Mouse (Mus musculus): ENCODE results near the gene Zfp345. TPM values are rescaled to one million over a fixed set of nuclear protein-coding genes. Genes with fewer than 3 reads are reported as not detected.
"Not testable (repeated sequence)": the region's sequence is repeated elsewhere in the genome, so short reads cannot be mapped to it uniquely, and the experiment has no call there.

The Zfp345 gene
- total RNA-seq (2021): 1 to 10 TPM in 1 of 2 experiments, under 1 TPM in 1; 0.78 to 1.1 TPM
- long read RNA-seq, experiment 1: 0 reads
- long read RNA-seq, experiment 2: 0 reads

DNA sequence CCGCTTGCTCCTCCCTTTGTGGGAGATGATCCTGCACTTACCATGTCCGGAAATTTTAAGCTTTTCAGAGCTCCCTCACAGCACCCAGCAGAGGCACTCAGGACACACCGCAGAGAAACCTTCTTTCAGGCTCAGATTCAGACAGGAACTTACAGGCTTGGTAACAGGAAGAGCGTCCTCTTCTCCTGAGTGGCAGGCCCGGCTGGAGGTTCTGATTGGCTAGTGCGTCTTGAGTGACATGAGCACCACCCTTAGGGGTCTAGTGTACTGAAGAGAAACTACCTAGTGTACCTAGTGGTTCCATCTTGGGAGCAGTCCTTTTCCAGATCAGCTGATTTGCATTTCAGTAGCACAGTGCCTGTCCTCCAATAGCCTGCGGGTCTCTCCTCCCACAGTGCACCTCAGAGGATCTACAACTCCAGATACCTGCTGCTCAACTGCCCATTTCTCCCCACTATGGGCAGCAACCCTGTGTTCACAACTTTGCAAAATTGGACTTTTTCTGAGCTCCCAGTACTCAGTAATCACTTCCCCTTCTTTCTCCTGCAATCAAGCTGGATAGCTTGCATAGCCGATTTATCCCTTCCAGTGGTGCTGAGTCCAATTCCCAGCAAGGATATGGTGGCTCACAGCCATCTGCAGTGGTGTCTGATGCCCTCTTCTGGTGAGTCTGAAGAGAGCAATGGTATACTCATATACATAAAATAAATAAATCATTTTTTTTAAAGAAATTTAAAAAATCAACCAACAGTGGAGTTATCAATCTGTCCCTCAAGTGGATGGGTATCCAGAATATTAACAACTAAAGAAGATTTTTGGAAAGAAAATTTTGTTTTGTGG, at the start of gene Zfp345:
Gene Zfp345 (minus strand): TSS at position 153 of the 840 bp plus-strand sequence.
- DNase-seq: peak; percentile 28

DNA sequence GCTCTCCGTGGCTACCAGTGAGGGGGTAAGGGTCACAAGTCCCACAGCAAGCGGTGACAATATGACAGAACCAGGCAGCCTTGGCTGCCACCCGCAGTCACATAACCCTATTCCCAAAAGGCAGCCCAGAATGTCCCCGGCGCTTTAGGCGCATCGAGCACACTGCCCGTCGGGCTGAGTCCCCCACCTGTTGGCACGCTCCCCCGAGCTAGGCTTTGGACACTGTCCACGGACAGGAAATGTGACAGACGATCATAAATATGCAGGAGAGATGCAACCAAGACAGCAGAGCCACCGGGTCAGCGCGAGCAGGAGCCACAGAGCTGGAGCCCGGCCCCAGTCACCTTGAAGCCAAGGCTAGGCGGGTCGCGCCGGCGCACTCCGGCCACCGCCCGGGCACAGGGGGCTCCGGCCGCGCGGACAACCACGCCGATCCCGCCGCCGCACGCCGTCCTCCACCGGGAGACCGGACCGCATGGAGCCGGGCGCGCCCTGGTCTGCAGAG, 40.9 kb upstream of the Zfp345 start:
- peak; percentile 29 for DNase-seq

DNA sequence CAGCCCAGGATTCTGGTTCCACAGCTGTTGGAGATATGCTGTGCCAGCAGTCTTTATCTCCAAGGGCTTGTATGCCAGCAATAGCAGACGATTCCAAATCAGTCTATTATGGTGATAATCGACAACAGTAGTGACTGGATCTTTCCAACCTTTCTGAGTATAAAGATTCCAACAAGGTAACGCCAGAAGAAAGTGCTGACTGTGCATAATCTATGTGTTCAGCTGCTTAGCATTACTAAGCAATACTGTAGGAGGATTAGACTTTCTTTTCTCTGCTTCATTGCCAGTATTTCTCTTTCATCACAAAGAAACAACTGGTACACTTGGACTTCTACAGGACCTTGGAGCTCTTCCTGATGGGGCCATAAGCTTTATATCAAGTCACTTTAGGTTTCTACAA, 27.9 kb upstream of the Zfp345 start:
- no peak for DNase-seq

DNA sequence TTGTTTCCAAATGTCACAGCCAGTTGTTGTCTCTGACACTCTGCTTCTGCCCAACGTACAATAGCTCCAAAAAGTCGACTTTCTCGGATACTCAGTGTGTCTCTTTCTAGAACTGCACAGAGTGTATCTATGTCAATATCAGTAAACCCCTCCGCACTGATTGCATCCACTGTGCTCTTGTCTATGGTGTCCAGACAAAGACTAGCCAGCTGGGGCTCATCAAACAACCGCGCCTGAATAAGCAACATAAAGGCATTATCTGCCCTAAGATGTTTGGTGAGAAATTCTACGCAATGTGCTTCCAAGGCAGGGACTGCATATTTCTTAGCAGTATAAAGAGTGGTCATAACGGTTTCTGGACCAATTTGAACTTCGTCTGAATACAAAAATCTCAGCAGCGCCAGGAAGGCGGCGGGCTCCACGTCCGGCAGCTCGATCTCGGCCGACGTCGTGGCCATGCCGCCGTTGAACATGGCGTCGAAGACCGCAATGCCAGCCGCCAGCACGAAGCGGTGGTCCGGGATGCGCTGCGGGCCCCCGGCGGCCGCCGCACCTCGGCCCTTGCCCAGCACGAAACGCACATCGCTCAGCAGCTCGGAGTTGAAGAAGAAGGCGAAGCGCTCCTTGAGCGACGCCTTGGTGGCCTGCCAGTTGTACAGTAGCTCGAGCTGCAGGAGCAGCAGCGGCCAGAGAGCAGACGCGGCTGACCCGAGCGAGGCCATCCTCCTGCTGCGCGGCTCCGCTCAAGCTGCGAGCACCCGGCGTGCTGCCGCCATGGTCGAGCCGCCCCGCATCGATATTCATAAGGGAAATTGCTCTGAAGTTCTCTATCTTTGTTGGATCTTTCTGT, 15.5 kb upstream of the Zfp345 start:
- DNase-seq: not testable (repeated sequence)

DNA sequence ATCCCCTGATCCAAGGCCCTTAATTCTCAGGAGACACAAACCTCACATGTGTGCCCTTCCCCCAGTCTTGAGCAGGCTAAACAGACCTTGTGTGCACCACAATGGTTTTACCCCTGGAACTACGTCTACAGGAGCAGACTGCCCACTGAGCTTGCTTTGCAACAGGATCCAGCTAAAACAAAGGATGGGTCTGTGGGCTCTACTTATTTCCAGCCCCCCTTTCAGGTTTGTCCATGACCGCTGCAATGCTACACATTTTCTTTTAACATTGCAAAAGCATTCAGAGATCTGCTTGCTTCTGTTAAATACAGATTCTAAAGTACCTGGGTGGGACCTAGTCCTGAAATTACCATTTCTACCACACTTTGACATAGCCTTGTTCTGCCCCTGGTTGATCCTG, 8.1 kb upstream of the Zfp345 start:
- no peak for DNase-seq

DNA sequence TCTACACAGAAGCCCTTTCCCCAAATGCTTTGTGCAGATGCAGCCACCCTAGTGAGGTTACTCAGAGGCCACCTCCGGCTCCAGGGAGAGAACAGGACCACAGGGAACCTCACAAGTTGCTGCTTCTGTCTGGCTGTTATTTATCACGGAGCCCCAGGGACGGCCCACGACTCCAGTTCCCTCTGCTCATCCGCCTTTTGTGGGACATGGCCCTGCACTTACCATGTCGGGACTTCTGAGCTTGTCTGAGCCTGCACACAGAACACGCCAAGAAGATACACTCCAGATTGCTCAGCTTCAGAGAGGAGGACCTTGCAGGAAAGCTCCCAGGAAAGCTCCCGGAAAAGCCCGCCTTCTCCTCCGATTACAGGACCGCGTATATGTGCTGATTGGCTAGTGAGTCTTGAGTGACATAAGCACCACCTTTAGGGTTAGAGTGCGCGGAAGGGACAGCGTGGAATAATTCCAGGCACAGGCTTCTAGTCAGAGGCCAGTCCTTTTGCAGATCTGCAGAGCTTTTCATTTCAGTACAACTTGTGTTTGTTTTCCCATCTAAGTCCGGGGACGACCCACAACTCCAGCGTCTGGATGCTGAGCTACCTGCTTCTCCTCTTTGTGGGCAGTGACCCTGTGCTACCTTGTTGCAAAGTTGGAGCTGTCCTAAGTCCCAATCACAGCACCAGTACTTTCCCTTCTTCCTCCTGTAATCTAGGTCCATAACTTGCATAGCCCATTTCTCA, 33.5 kb downstream of the Zfp345 start, which contains the start of gene Zfp442:
Gene Zfp442 (minus strand): TSS at position 307 of the 740 bp plus-strand sequence.
- DNase-seq: peak; percentile 78

DNA sequence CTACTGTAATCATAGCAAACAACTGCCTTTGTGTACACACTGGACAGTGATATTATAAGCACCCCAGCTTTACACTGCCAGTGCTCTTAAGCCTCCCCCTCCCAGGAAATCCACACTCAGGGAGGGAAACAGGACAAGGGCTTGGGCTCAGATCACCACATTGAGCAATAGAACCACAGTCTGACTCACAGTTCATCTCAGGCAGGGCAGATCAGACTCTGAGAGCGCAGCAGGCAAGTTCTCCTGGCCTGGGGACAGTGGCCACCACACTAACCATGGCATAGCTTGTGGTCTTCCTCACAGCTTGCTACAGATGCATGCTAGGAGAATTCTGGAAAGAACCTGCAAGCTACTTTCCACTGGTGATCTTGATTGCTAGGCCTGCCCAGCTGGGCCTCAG, 45.8 kb downstream of the Zfp345 start:
- DNase-seq: peak; percentile 6

Other genes with a start within 250 kb of the Zfp345 start
- 1 to 10 TPM; 5.6 to 7.7 TPM for gene Gm21994, start 229.5 kb downstream of the Zfp345 start, total RNA-seq (2021)
- gene Gm14124, start 227.6 kb downstream of the Zfp345 start, total RNA-seq (2021): under 1 TPM; 0.18 to 0.33 TPM
- 1 to 10 TPM; 2.0 to 3.5 TPM for gene Gm10130, start 161.4 kb downstream of the Zfp345 start, total RNA-seq (2021)
- gene 3300002I08Rik, start 122.3 kb downstream of the Zfp345 start, total RNA-seq (2021): 1 to 10 TPM; 3.4 to 6.6 TPM
- gene Zfp442, start 33.6 kb downstream of the Zfp345 start, total RNA-seq (2021): 1 to 10 TPM; 3.9 to 6.1 TPM
- gene Cst7, start 85.3 kb upstream of the Zfp345 start, total RNA-seq (2021): 1 to 10 TPM in 1 of 2 experiments, under 1 TPM in 1; 0.30 to 1.1 TPM
- 100 to 1,000 TPM; 145 to 167 TPM for gene Apmap, start 123.5 kb upstream of the Zfp345 start, total RNA-seq (2021)
- 10 to 100 TPM; 64.7 to 68.9 TPM for gene Acss1, start 183.4 kb upstream of the Zfp345 start, total RNA-seq (2021)
- gene Vsx1, start 204.3 kb upstream of the Zfp345 start, total RNA-seq (2021): not detected

All from adrenal gland, postnatal 10 days (tissue).